Mouse (Mus musculus) embryonic facial prominence, embryonic 15.5 days (tissue): Measurements from ENCODE around the gene Psma6. TPM values are rescaled to one million over a fixed set of nuclear protein-coding genes. Genes with fewer than 3 reads are reported as not detected.

ENCODE experiments used
- ATAC-seq: fragments of 200-750 bp; cut with Nextera tagmentation; 2 replicates; pipeline ENCODE4 v1.8.0; 2017; ENCODE audit warnings: low read depth, moderate TSS enrichment; ENCODE audit not compliant: insufficient number of reproducible peaks, low FRiP score, low TSS enrichment
- H3K27ac ChIP-seq: fragments of 300-500 bp; sonication (generic); replicated peaks from 2 replicates; pipeline ENCODE4 v1.5.1; 2015; ENCODE audit warnings: mild to moderate bottlenecking, inconsistent platforms
- H3K27me3 ChIP-seq: fragments of 300-500 bp; sonication (generic); 2 replicates; pipeline ENCODE4 v1.6.1; 2015; ENCODE audit warnings: inconsistent platforms
- H3K36me3 ChIP-seq: fragments of 300-500 bp; sonication (generic); 2 replicates; pipeline ENCODE4 v1.6.1; 2015; ENCODE audit warnings: mild to moderate bottlenecking, inconsistent platforms
- H3K4me1 ChIP-seq: fragments of 300-500 bp; sonication (generic); 2 replicates; pipeline ENCODE4 v1.6.1; 2015; ENCODE audit warnings: inconsistent platforms
- H3K4me2 ChIP-seq: fragments of 300-500 bp; sonication (generic); replicated peaks from 2 replicates; pipeline ENCODE4 v1.6.1; 2015; ENCODE audit warnings: mild to moderate bottlenecking, inconsistent platforms
- H3K4me3 ChIP-seq: fragments of 300-500 bp; sonication (generic); replicated peaks from 2 replicates; pipeline ENCODE4 v1.5.1; 2015; ENCODE audit warnings: mild to moderate bottlenecking, inconsistent platforms
- H3K9ac ChIP-seq: fragments of 300-500 bp; sonication (generic); 2 replicates; pipeline ENCODE4 v1.6.1; 2015; ENCODE audit warnings: inconsistent platforms
- H3K9me3 ChIP-seq: fragments of 300-500 bp; sonication (generic); replicated peaks from 2 replicates; pipeline ENCODE4 v1.6.1; 2016; ENCODE audit warnings: inconsistent platforms
- WGBS: fragments of 180-500 bp; shearing (Covaris S2); methylation state at CpG from one replicate; pipeline ENCODE4 v1.1.7; 2015; 5-methylcytosine and 5-hydroxymethylcytosine counted together
- polyA plus RNA-seq: library from polyadenylated mRNA; unstranded; fragments of >200 nt; fragmentation: Nextera tagmentation; extraction: Ambion mirVana; gene quantifications from 2 replicates; pipeline ENCODE4 v1.2.1, GENCODE M21; 2015

The Psma6 gene
- polyA plus RNA-seq, 1 experiment from 2014 or later: 380 TPM

- no peak overlapping the region for H3K9ac ChIP-seq
- no peaks in the 10 kb centered on the region for H3K27me3 ChIP-seq
- peak overlapping the region; percentile 31 for H3K4me2 ChIP-seq
- no peaks in the 10 kb centered on the region for H3K36me3 ChIP-seq
- ATAC-seq: no peak
- peaks cover 73% of the 10 kb centered on the region for H3K4me1 ChIP-seq
- 32% methylated on average over 14 of the region's 14 CpGs for WGBS
- H3K4me3 ChIP-seq: no peak overlapping the region
- peak overlapping the region; percentile 85 for H3K27ac ChIP-seq
- H3K9me3 ChIP-seq: no peaks in the 10 kb centered on the region
Measured at GRCm38 (mm10) chr12:55464846-55465361, 80.9 kb downstream of the Psma6 start.

GRCm38 (mm10) chr12:55465401-55465983 is 81.5 kb downstream of the Psma6 start:
- peak overlapping the region; percentile 85 for H3K27ac ChIP-seq
- H3K4me3 ChIP-seq: 0 out of 2 replicates have a peak overlapping the region, but pooled peaks have one; percentile 1
- H3K9me3 ChIP-seq: no peaks in the 10 kb centered on the region
- H3K36me3 ChIP-seq: no peaks in the 10 kb centered on the region
- 65% methylated on average over 17 of the region's 17 CpGs for WGBS
- ATAC-seq: no peak
- H3K27me3 ChIP-seq: no peaks in the 10 kb centered on the region
- H3K9ac ChIP-seq: no peak overlapping the region
- peaks cover 72% of the 10 kb centered on the region for H3K4me1 ChIP-seq
- H3K4me2 ChIP-seq: no peak overlapping the region; the same call in 1 of the 2 replicates

DNA sequence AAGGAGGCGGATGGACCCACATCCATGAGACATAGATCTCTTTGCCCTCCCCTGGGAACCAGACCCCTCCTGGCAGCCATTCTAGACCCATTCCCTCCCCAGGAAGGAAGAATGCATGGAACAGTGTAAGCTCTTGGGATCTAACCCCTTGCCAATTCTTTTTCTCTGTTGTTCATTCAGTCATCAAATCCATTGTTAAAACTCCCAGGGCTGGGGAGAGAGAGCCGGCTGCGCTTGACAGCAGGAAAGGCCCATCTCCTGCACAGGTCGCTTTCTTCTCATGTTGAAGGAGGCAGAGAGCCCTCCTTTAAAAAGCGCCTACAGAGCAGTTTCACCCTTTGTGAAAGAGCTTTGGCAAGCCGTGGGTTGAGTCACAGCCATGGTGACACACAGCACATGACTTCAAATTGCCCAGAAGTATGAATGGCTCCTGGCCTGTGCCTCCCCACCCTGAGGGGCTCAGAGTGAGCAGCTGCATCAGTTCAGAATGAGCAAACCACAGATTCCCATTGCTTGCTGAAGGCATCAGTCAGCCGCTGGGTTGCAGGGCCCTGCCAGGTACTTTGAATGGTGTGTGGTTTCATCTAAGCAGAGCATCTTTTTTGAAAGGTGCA is 82.2 kb downstream of the Psma6 start:
- Histone ChIP-seq H3K4me3 (no peak overlapping the region), H3K27me3 (no peaks in the 10 kb centered on the region), H3K4me1 (peaks cover 69% of the 10 kb centered on the region), H3K27ac (peak overlapping the region; percentile 85; the same call in 1 of the 2 replicates), H3K9me3 (no peaks in the 10 kb centered on the region), H3K36me3 (no peaks in the 10 kb centered on the region), H3K9ac (no peak overlapping the region), H3K4me2 (no peak overlapping the region)
- ATAC-seq: no peak
- 53% methylated on average over 7 of the region's 7 CpGs for WGBS

DNA sequence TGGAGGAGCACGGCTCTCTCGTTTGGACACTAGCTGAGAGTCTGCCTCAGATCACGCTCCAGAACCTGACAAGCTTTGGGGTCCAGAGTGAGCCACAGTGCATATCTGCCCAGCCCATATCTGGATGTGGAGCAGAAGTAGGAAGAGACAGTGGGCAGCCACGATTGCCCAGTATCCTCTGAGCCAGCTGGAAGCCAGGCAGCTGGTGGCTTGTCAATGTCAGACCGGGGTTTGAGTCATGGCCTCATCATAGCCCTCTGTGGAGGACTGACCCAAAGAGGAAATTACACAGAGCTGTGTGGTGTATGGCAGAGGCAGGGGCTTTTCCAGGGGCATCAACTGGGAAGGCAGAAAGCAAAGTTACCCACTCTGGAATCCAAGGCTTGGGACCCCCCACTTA is 82.8 kb downstream of the Psma6 start:
- Histone ChIP-seq H3K4me3 (no peak overlapping the region), H3K9ac (no peak overlapping the region), H3K27ac (peak overlapping the region; percentile 85), H3K4me1 (peaks cover 62% of the 10 kb centered on the region), H3K9me3 (no peaks in the 10 kb centered on the region), H3K36me3 (no peaks in the 10 kb centered on the region), H3K27me3 (no peaks in the 10 kb centered on the region), H3K4me2 (no peak overlapping the region)
- 76% methylated on average over 5 of the region's 5 CpGs for WGBS
- ATAC-seq: no peak

- WGBS: 63% methylated on average over 10 of the region's 10 CpGs
- Histone ChIP-seq H3K36me3 (no peaks in the 10 kb centered on the region), H3K4me1 (peaks cover 55% of the 10 kb centered on the region), H3K4me3 (no peak overlapping the region), H3K27ac (no peak overlapping the region), H3K9me3 (no peaks in the 10 kb centered on the region), H3K9ac (no peak overlapping the region), H3K4me2 (no peak overlapping the region), H3K27me3 (no peaks in the 10 kb centered on the region)
- ATAC-seq: no peak
Measured at GRCm38 (mm10) chr12:55467331-55468180, 83.5 kb downstream of the Psma6 start.

Other genes starting within 250 kb of the Psma6 start
- 53.8 and 59.5 TPM in 2 replicates for gene Srp54b, start 229.1 kb upstream of the Psma6 start, polyA plus RNA-seq
- gene 1700047I17Rik2, start 184.6 kb upstream of the Psma6 start, polyA plus RNA-seq: 0.75 TPM in 1 of 2 replicates, not detected in the other
- gene Srp54c, start 154.1 kb upstream of the Psma6 start, polyA plus RNA-seq: 69.2 and 71.2 TPM in 2 replicates
- 14.9 and 16.9 TPM in 2 replicates for gene 1110008L16Rik, start 84.6 kb upstream of the Psma6 start, polyA plus RNA-seq
- 11.4 and 13.5 TPM in 2 replicates for gene Ppp2r3c, start 81.2 kb upstream of the Psma6 start, polyA plus RNA-seq
- 144 and 152 TPM in 2 replicates for gene Nfkbia, start 108.4 kb downstream of the Psma6 start, polyA plus RNA-seq
- gene Aldoart2, start 181.0 kb downstream of the Psma6 start, polyA plus RNA-seq: not detected in 2 replicates
- gene Insm2, start 215.2 kb downstream of the Psma6 start, polyA plus RNA-seq: 0.16 and 0.30 TPM in 2 replicates